ENCODE assay signal across 18 mouse cellular contexts in the genomic region with DNA sequence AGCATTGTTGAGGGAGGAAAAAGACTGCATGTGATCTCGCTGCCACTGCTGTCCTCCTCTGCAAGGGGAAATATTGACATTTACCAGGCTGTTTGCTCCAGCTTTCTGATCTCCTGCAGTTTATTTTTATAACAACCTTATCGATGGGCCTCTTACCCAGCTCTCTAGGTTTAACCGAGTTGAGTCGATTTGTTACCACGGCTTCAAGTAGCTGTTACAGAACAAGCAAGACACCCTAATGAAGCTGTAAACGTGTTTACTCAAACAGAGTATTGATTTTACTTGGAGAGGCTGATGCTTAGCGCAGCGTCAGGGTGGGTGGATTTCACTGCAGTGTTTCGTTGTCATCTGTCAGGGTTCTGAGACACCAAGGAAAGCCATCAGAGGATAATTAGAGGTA. TPM values are rescaled to one million over a fixed set of nuclear protein-coding genes. Genes with fewer than 3 reads are reported as not detected.
DNase-seq lines count a peak whose midpoint lies in the region; ATAC-seq lines count a peak whose summit lies in the region.
"Had no signal": no experiment of that assay in that cellular context is flagged by ENCODE, and none has a peak within 500 bp of the region (broad histone marks: within the 10 kb centered on the region; RNA-seq: fewer than 3 reads in every experiment).

No protein-coding gene starts in this region.

- 42% methylated on average over 9 of the region's 9 CpGs for WGBS in heart, embryonic 10.5 days
- WGBS in heart, embryonic 16.5 days, result 23% methylated on average over 9 of the region's 9 CpGs
- WGBS in limb, embryonic 15.5 days, result 30% methylated on average over 9 of the region's 9 CpGs

- H3K4me2 ChIP-seq in heart, embryonic 16.5 days (ENCODE audit: low read depth, low read length), result 0 out of 2 replicates have a peak overlapping the region, but pooled peaks have one; percentile 7
- no peak overlapping the region for H3K4me2 ChIP-seq in limb, embryonic 15.5 days
- H3K4me2 ChIP-seq: lung, embryonic 15.5 days had no signal

- no peak overlapping the region for H3K4me3 ChIP-seq in heart, embryonic 10.5 days
- no peak overlapping the region for H3K4me3 ChIP-seq in heart, embryonic 16.5 days (ENCODE audit: low read length)
- no peak overlapping the region for H3K4me3 ChIP-seq in limb, embryonic 15.5 days
- H3K4me3 ChIP-seq: lung, embryonic 15.5 days; midbrain, embryonic 10.5 days had no signal

- no peak for DNase-seq in heart, embryonic 10.5 days (ENCODE audit: low spot score)
- no peak for DNase-seq in heart, postnatal 4 days
- DNase-seq in retina, embryonic 14.5 days (ENCODE audit: low spot score), result peak; percentile 21
- DNase-seq in retina, postnatal 1 day, result no peak
- DNase-seq in cerebellum, adult 18-20 months, result no peak
- DNase-seq: cerebellum, adult 9-10 months; gastrocnemius, postnatal 14 days; layer of hippocampus, postnatal 36 days; lung, postnatal 4 days; right cerebral cortex, postnatal 4 days; thymus, postnatal 14 days had no signal

- ATAC-seq in heart, embryonic 16.5 days (replicated peaks; ENCODE audit: extremely low read depth, insufficient read depth, low FRiP score), result no peak
- no peak for ATAC-seq in limb, embryonic 15.5 days (ENCODE audit: insufficient number of reproducible peaks, low FRiP score, low TSS enrichment, low read depth)
- ATAC-seq: hindbrain, postnatal 0 days; intestine, postnatal 0 days had no signal

- no peak overlapping the region for H3K9ac ChIP-seq in heart, embryonic 16.5 days (ENCODE audit: low read length)
- H3K9ac ChIP-seq in limb, embryonic 15.5 days, result no peak overlapping the region
- H3K9ac ChIP-seq: liver, embryonic 14.5 days; lung, embryonic 15.5 days had no signal

- no peaks in the 10 kb centered on the region for H3K27me3 ChIP-seq in heart, embryonic 10.5 days (ENCODE audit: insufficient read depth, poor library complexity, severe bottlenecking)
- no peaks in the 10 kb centered on the region for H3K27me3 ChIP-seq in heart, embryonic 16.5 days (ENCODE audit: control insufficient read depth, insufficient read depth, low read length)
- no peaks in the 10 kb centered on the region for H3K27me3 ChIP-seq in limb, embryonic 15.5 days
- H3K27me3 ChIP-seq: lung, embryonic 15.5 days had no signal

- H3K4me1 ChIP-seq in heart, embryonic 10.5 days, result peaks cover 26% of the 10 kb centered on the region
- peaks cover 21% of the 10 kb centered on the region for H3K4me1 ChIP-seq in heart, embryonic 16.5 days (ENCODE audit: control insufficient read depth, insufficient read depth, low read length)
- peaks cover 10% of the 10 kb centered on the region; the same call in 1 of the 2 replicates for H3K4me1 ChIP-seq in limb, embryonic 15.5 days
- H3K4me1 ChIP-seq: lung, embryonic 15.5 days had no signal

- H3K36me3 ChIP-seq in heart, embryonic 10.5 days, result peaks cover 20% of the 10 kb centered on the region
- H3K36me3 ChIP-seq in heart, embryonic 16.5 days (ENCODE audit: control insufficient read depth, insufficient read depth), result no peaks in the 10 kb centered on the region
- H3K36me3 ChIP-seq in limb, embryonic 15.5 days, result no peaks in the 10 kb centered on the region
- H3K36me3 ChIP-seq: lung, embryonic 15.5 days had no signal

- H3K27ac ChIP-seq in heart, embryonic 10.5 days, result peak overlapping the region; percentile 71
- peak overlapping the region; percentile 41 for H3K27ac ChIP-seq in heart, embryonic 16.5 days (ENCODE audit: low read length)
- peak overlapping the region; percentile 63; the same call in 1 of the 2 replicates for H3K27ac ChIP-seq in limb, embryonic 15.5 days
- H3K27ac ChIP-seq: hindbrain, postnatal 0 days; liver, embryonic 14.5 days; lung, embryonic 15.5 days; midbrain, embryonic 10.5 days had no signal

- no peaks in the 10 kb centered on the region for H3K9me3 ChIP-seq in heart, embryonic 10.5 days
- H3K9me3 ChIP-seq in heart, embryonic 16.5 days (replicated peaks; ENCODE audit: control insufficient read depth, low read length), result no peaks in the 10 kb centered on the region; the same call in 1 of the 2 replicates
- no peaks in the 10 kb centered on the region for H3K9me3 ChIP-seq in limb, embryonic 15.5 days
- H3K9me3 ChIP-seq: lung, embryonic 15.5 days; midbrain, embryonic 10.5 days had no signal

RNA-seq across cellular contexts. Expression of a gene that starts 46.5 kb away (rescaled TPM):
- 9.3 and 11.1 TPM in 2 replicates for polyA plus RNA-seq in heart, embryonic 10.5 days (2016; fragmentation: Nextera tagmentation; extraction: Ambion mirVana)
- 10 to 100 TPM; 38.7 to 39.5 TPM for total RNA-seq in heart, postnatal 4 days (2021)
- polyA plus RNA-seq in heart, embryonic 16.5 days (2015; fragmentation: Nextera tagmentation; extraction: Ambion mirVana), result 9.4 and 10.2 TPM in 2 replicates
- 18.9 and 22.9 TPM in 2 replicates for polyA plus RNA-seq in limb, embryonic 15.5 days (2015; fragmentation: Nextera tagmentation; extraction: Ambion mirVana)
